Mouse (Mus musculus) bone marrow macrophage, adult 2 months (primary cell): Measurements from ENCODE around the gene Becn1. TPM values are rescaled to one million over a fixed set of nuclear protein-coding genes. Genes with fewer than 3 reads are reported as not detected.

ENCODE experiments used
- H3K27ac ChIP-seq: 2 replicates; pipeline ENCODE4 v1.5.1; 2012; ENCODE audit warnings: low read depth, low read length; ENCODE audit not compliant: insufficient read depth
- H3K4me1 ChIP-seq: 2 replicates; pipeline ENCODE4 v1.6.1; 2012; ENCODE audit warnings: low read length; ENCODE audit not compliant: control insufficient read depth, insufficient read depth
- H3K4me3 ChIP-seq: 2 replicates; pipeline ENCODE4 v1.5.1; 2012; ENCODE audit warnings: mild to moderate bottlenecking, low read length, moderate library complexity; ENCODE audit not compliant: insufficient read depth
- CTCF ChIP-seq: IDR thresholded peaks from 2 replicates; pipeline ENCODE4 v1.5.1; 2012; ENCODE audit warnings: low read depth, mild to moderate bottlenecking, low read length, moderate library complexity
- POLR2A ChIP-seq: IDR thresholded peaks from 2 replicates; pipeline ENCODE4 v1.6.1; 2012; ENCODE audit warnings: mild to moderate bottlenecking, low read depth, low read length, borderline replicate concordance
- polyA plus RNA-seq: library from polyadenylated mRNA; stranded (reverse); fragments of >200 nt; gene quantifications from 2 replicates; pipeline ENCODE4 v1.2.4, GENCODE M21; 2012; ENCODE audit not compliant: missing spikeins, insufficient read depth, insufficient read length

Gene Becn1
- polyA plus RNA-seq, 1 experiment, result 80.1 TPM

GRCm38 (mm10) chr11:101259948-101260825, 41.9 kb downstream of the Becn1 start, which contains the start of gene Wnk4:
TSS of gene Wnk4 (plus strand) at chr11:101260567.
- Histone ChIP-seq H3K4me3 (peak within 1 kb of the TSS; percentile 58), H3K4me1 (no peaks in the 10 kb centered on the region), H3K27ac (no peak within 1 kb of the TSS)
- TF ChIP-seq CTCF (no peak), POLR2A (no peak; the same call in 1 of the 2 replicates)

GRCm38 (mm10) chr11:101259261-101259712, 42.8 kb downstream of the Becn1 start:
- H3K4me1 ChIP-seq, result no peaks in the 10 kb centered on the region; the same call in 1 of the 2 replicates
- no peak overlapping the region for H3K27ac ChIP-seq
- TF ChIP-seq POLR2A (no peak), CTCF (no peak)
- no peak overlapping the region for H3K4me3 ChIP-seq

- H3K4me1 ChIP-seq, result no peaks in the 10 kb centered on the region; the same call in 1 of the 2 replicates
- no peak overlapping the region for H3K4me3 ChIP-seq
- TF ChIP-seq POLR2A (no peak), CTCF (no peak)
- no peak overlapping the region for H3K27ac ChIP-seq
Observed at GRCm38 (mm10) chr11:101255826-101256775, 46.0 kb downstream of the Becn1 start.

- H3K4me3 ChIP-seq, result peak within 1 kb of the TSS; percentile 98
- TF ChIP-seq POLR2A (0 out of 2 replicates have a peak, but pooled peaks have one; percentile 40), CTCF (0 out of 2 replicates have a peak, but pooled peaks have one; percentile 12)
- H3K4me1 ChIP-seq, result no peaks in the 10 kb centered on the region; the same call in 1 of the 2 replicates
- H3K27ac ChIP-seq, result peak within 1 kb of the TSS; percentile 73
Observed at GRCm38 (mm10) chr11:101253613-101254389, 48.3 kb downstream of the Becn1 start, which contains the start of gene Vps25. TSS of gene Vps25 (plus strand) at chr11:101253707.

GRCm38 (mm10) chr11:101252941-101253340, 49.1 kb downstream of the Becn1 start:
- TF ChIP-seq POLR2A, result no peak
- no peak for TF ChIP-seq CTCF
- Histone ChIP-seq H3K4me3 (peak overlapping the region; percentile 98), H3K4me1 (no peaks in the 10 kb centered on the region; the same call in 1 of the 2 replicates), H3K27ac (peak overlapping the region; percentile 46)

GRCm38 (mm10) chr11:101251031-101251430, 51.1 kb downstream of the Becn1 start:
- H3K4me3 ChIP-seq, result no peak overlapping the region
- H3K27ac ChIP-seq, result no peak overlapping the region
- no peak for TF ChIP-seq POLR2A
- TF ChIP-seq CTCF, result no peak
- no peaks in the 10 kb centered on the region; the same call in 1 of the 2 replicates for H3K4me1 ChIP-seq

- Histone ChIP-seq H3K4me1 (peaks cover 5% of the 10 kb centered on the region; the same call in 1 of the 2 replicates), H3K4me3 (no peak overlapping the region), H3K27ac (no peak overlapping the region)
- TF ChIP-seq CTCF, result peak; percentile 42
- no peak for TF ChIP-seq POLR2A
Observed at GRCm38 (mm10) chr11:101248258-101248994, 53.7 kb downstream of the Becn1 start.

GRCm38 (mm10) chr11:101247521-101248030, 54.5 kb downstream of the Becn1 start:
- TF ChIP-seq POLR2A (no peak), CTCF (no peak)
- H3K27ac ChIP-seq, result no peak overlapping the region
- no peak overlapping the region for H3K4me3 ChIP-seq
- H3K4me1 ChIP-seq, result peaks cover 5% of the 10 kb centered on the region; the same call in 1 of the 2 replicates

- TF ChIP-seq POLR2A (no peak), CTCF (no peak)
- Histone ChIP-seq H3K4me3 (peak overlapping the region; percentile 53), H3K27ac (no peak overlapping the region), H3K4me1 (peaks cover 5% of the 10 kb centered on the region; the same call in 1 of the 2 replicates)
Observed at GRCm38 (mm10) chr11:101246702-101247012, 55.4 kb downstream of the Becn1 start.
